Mouse (Mus musculus) frontal cortex, postnatal 10 days (tissue): ENCODE measurements at regions not wholly inside any gene's neighbourhood (a gene's known extent, or its start where the extent isn't known, plus 50 kb on each side); places are given as distances from the start of the nearest gene placed in this dataset.
A peak's percentile ranks its signal among the peaks of the same experiment; 100 is the strongest.

Experiments used
- DNase-seq, 2 experiments: peaks; one replicate each; pipeline ENCODE4 v3.0.0; 2022; ENCODE audit warnings: low spot score in 2 of 2, mixed read lengths in 1 of 2

- DNase-seq, result no peak
Measured at GRCm38 (mm10) chr7:116857141-116857540, 353.0 kb downstream of the Nucb2 start.

- DNase-seq, result no peak
Measured at GRCm38 (mm10) chr7:116857744-116858143, 353.6 kb downstream of the Nucb2 start.

- DNase-seq, result no peak
Measured at GRCm38 (mm10) chr7:116882268-116882964, 378.2 kb downstream of the Nucb2 start.

GRCm38 (mm10) chr7:116893846-116894245 lies 389.7 kb downstream of the Nucb2 start:
- no peak for DNase-seq

GRCm38 (mm10) chr7:116915797-116916196 lies 411.6 kb downstream of the Nucb2 start:
- DNase-seq, result no peak

GRCm38 (mm10) chr7:116917921-116918670 lies 413.9 kb downstream of the Nucb2 start:
- no peak for DNase-seq

- no peak for DNase-seq
Measured at GRCm38 (mm10) chr7:116946448-116946847, 434.3 kb upstream of the Xylt1 start.

GRCm38 (mm10) chr7:116959196-116959895 lies 421.4 kb upstream of the Xylt1 start:
- no peak for DNase-seq

GRCm38 (mm10) chr7:116963839-116964238 lies 416.9 kb upstream of the Xylt1 start:
- DNase-seq, result no peak

GRCm38 (mm10) chr7:116991351-116991750 lies 389.4 kb upstream of the Xylt1 start:
- DNase-seq, result no peak

GRCm38 (mm10) chr7:116992166-116992565 lies 388.6 kb upstream of the Xylt1 start:
- DNase-seq, result no peak

- DNase-seq, result no peak
Measured at GRCm38 (mm10) chr7:116995770-116996169, 385.0 kb upstream of the Xylt1 start.

GRCm38 (mm10) chr7:117003167-117003566 lies 377.6 kb upstream of the Xylt1 start:
- DNase-seq, result no peak

GRCm38 (mm10) chr7:117018349-117018748 lies 362.4 kb upstream of the Xylt1 start:
- DNase-seq, result peak in 1 of 2 experiments; percentile 21

- no peak for DNase-seq
Measured at GRCm38 (mm10) chr7:117021716-117022115, 359.1 kb upstream of the Xylt1 start.

- peak in 1 of 2 experiments; percentile 7 for DNase-seq
Measured at GRCm38 (mm10) chr7:117044926-117045325, 335.9 kb upstream of the Xylt1 start.

- no peak for DNase-seq
Measured at GRCm38 (mm10) chr7:117049249-117049648, 331.5 kb upstream of the Xylt1 start.

- DNase-seq, result no peak
Measured at GRCm38 (mm10) chr7:117065771-117066170, 315.0 kb upstream of the Xylt1 start.

- peak in 1 of 2 experiments; percentile 21 for DNase-seq
Measured at GRCm38 (mm10) chr7:117090911-117091550, 289.7 kb upstream of the Xylt1 start.

- DNase-seq, result no peak
Measured at GRCm38 (mm10) chr7:117092860-117093259, 287.9 kb upstream of the Xylt1 start.

GRCm38 (mm10) chr7:117097618-117098017 lies 283.2 kb upstream of the Xylt1 start:
- DNase-seq, result no peak

- DNase-seq, result no peak
Measured at GRCm38 (mm10) chr7:117099041-117099440, 281.7 kb upstream of the Xylt1 start.
